12 mouse cellular contexts compared by ENCODE assay signal in the genomic region with DNA sequence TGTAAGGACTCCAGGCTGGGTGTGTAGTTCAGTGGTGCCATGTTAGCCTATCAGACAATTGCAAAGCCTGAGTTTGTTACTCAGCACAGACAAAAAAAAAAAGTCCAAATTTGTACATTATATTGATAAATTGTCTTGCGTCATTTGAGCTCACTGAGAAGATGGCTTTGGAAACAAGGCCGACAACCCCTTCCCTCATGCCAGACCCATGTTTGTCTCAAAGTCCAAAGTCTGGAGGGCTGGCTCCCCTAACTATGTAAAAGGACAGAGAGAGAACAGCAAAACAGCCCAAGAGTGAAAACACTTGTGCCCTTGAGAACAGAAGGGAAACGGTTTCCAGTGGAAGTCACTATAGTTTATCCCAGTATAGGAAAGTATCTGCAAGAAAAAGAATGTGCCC. TPM values are rescaled to one million over a fixed set of nuclear protein-coding genes. Genes with fewer than 3 reads are reported as not detected.
DNase-seq lines count a peak whose midpoint lies in the region; ATAC-seq and TF ChIP-seq lines count a peak whose summit lies in the region.
"Had no signal": no experiment of that assay in that cellular context is flagged by ENCODE, and none has a peak within 500 bp of the region (broad histone marks: within the 10 kb centered on the region; RNA-seq: fewer than 3 reads in every experiment).

No protein-coding gene starts in this region.

- 82% methylated on average over 3 of the region's 3 CpGs for WGBS in heart, embryonic 14.5 days
- WGBS in midbrain, embryonic 15.5 days = 87% methylated on average over 3 of the region's 3 CpGs
- 83% methylated on average over 3 of the region's 3 CpGs for WGBS in midbrain, postnatal 0 days
- 72% methylated on average over 3 of the region's 3 CpGs for WGBS in kidney, embryonic 16.5 days
- 91% methylated on average over 3 of the region's 3 CpGs for WGBS in neural tube, embryonic 15.5 days

- no peak for ATAC-seq in heart, embryonic 14.5 days (ENCODE audit: insufficient number of reproducible peaks, insufficient read depth, low FRiP score, low read depth)
- ATAC-seq in midbrain, embryonic 15.5 days (replicated peaks) = no peak
- no peak for ATAC-seq in midbrain, postnatal 0 days (ENCODE audit: low FRiP score)
- ATAC-seq in kidney, embryonic 16.5 days (ENCODE audit: low FRiP score, low TSS enrichment) = no peak
- ATAC-seq in neural tube, embryonic 15.5 days (ENCODE audit: low FRiP score) = no peak

- H3K36me3 ChIP-seq in heart, embryonic 14.5 days (ENCODE audit: control insufficient read depth, insufficient read depth, low read length) = peaks cover 47% of the 10 kb centered on the region
- H3K36me3 ChIP-seq in midbrain, embryonic 15.5 days (replicated peaks) = 0 out of 2 replicates have a peak, but pooled peaks cover 4% of the 10 kb centered on the region
- H3K36me3 ChIP-seq in midbrain, postnatal 0 days (ENCODE audit: insufficient read depth, low read length) = peaks cover 15% of the 10 kb centered on the region
- H3K36me3 ChIP-seq in kidney, embryonic 16.5 days (ENCODE audit: insufficient read depth, low read length) = peaks cover 10% of the 10 kb centered on the region; the same call in 1 of the 2 replicates
- H3K36me3 ChIP-seq in neural tube, embryonic 15.5 days = peaks cover 16% of the 10 kb centered on the region; the same call in 1 of the 2 replicates

- H3K4me3 ChIP-seq in heart, embryonic 14.5 days (ENCODE audit: control insufficient read depth in 1 of 2, insufficient read depth in 1 of 2, low read depth in 1 of 2, low read length in 2 of 2) = peak overlapping the region in 1 of 2 experiments; percentile 76; a peak in 2 of 4 replicates
- no peak overlapping the region for H3K4me3 ChIP-seq in midbrain, embryonic 15.5 days
- H3K4me3 ChIP-seq in midbrain, postnatal 0 days (ENCODE audit: low read depth, low read length) = no peak overlapping the region
- no peak overlapping the region for H3K4me3 ChIP-seq in kidney, embryonic 16.5 days (ENCODE audit: low read length)
- 0 out of 2 replicates have a peak overlapping the region, but pooled peaks have one; percentile 75 for H3K4me3 ChIP-seq in neural tube, embryonic 15.5 days (replicated peaks)

- peak overlapping the region; percentile 74 for H3K4me2 ChIP-seq in heart, embryonic 14.5 days (ENCODE audit: low read length)
- 0 out of 2 replicates have a peak overlapping the region, but pooled peaks have one; percentile 79 for H3K4me2 ChIP-seq in midbrain, embryonic 15.5 days
- no peak overlapping the region for H3K4me2 ChIP-seq in midbrain, postnatal 0 days (ENCODE audit: low read depth, low read length, poor library complexity, severe bottlenecking)
- peak overlapping the region; percentile 74; the same call in 1 of the 2 replicates for H3K4me2 ChIP-seq in kidney, embryonic 16.5 days (replicated peaks; ENCODE audit: low read depth, low read length)
- H3K4me2 ChIP-seq in neural tube, embryonic 15.5 days = peak overlapping the region; percentile 74

- H3K27me3 ChIP-seq in heart, embryonic 14.5 days (ENCODE audit: control insufficient read depth, insufficient read depth, low read length) = no peaks in the 10 kb centered on the region
- no peaks in the 10 kb centered on the region for H3K27me3 ChIP-seq in midbrain, embryonic 15.5 days (replicated peaks)
- H3K27me3 ChIP-seq in midbrain, postnatal 0 days (ENCODE audit: insufficient read depth, low read length) = no peaks in the 10 kb centered on the region
- H3K27me3 ChIP-seq in kidney, embryonic 16.5 days (ENCODE audit: insufficient read depth, low read length) = no peaks in the 10 kb centered on the region
- H3K27me3 ChIP-seq in neural tube, embryonic 15.5 days (replicated peaks) = no peaks in the 10 kb centered on the region

- no peak for TF ChIP-seq CTCF in midbrain, postnatal 0 days (IDR thresholded peaks at IDR 0.05)

- H3K9me3 ChIP-seq in heart, embryonic 14.5 days (ENCODE audit: control insufficient read depth, low read length) = no peaks in the 10 kb centered on the region
- H3K9me3 ChIP-seq in midbrain, embryonic 15.5 days = no peaks in the 10 kb centered on the region
- H3K9me3 ChIP-seq in midbrain, postnatal 0 days (ENCODE audit: low read length) = no peaks in the 10 kb centered on the region
- no peaks in the 10 kb centered on the region for H3K9me3 ChIP-seq in kidney, embryonic 16.5 days (ENCODE audit: low read length)
- H3K9me3 ChIP-seq in neural tube, embryonic 15.5 days (replicated peaks) = no peaks in the 10 kb centered on the region

- H3K4me1 ChIP-seq in heart, embryonic 14.5 days (ENCODE audit: control insufficient read depth in 2 of 2, insufficient read depth in 2 of 2, low read length in 2 of 2) = peaks cover 3 to 9% of the 10 kb centered on the region in 2 experiments; a peak in 2 of 4 replicates
- peaks cover 22% of the 10 kb centered on the region for H3K4me1 ChIP-seq in midbrain, embryonic 15.5 days
- H3K4me1 ChIP-seq in midbrain, postnatal 0 days (ENCODE audit: insufficient read depth, low read length) = 0 out of 2 replicates have a peak, but pooled peaks cover 4% of the 10 kb centered on the region
- H3K4me1 ChIP-seq in kidney, embryonic 16.5 days (ENCODE audit: insufficient read depth, low read length) = peaks cover 17% of the 10 kb centered on the region
- peaks cover 26% of the 10 kb centered on the region for H3K4me1 ChIP-seq in neural tube, embryonic 15.5 days

- H3K27ac ChIP-seq in heart, embryonic 14.5 days (replicated peaks in 1 of 2; ENCODE audit: control insufficient read depth in 1 of 2, insufficient read depth in 1 of 2, low read depth in 2 of 2, low read length in 2 of 2) = peak overlapping the region in 1 of 2 experiments; percentile 86; a peak in 2 of 4 replicates
- no peak overlapping the region for H3K27ac ChIP-seq in midbrain, embryonic 15.5 days
- no peak overlapping the region for H3K27ac ChIP-seq in midbrain, postnatal 0 days (ENCODE audit: low read depth, low read length)
- peak overlapping the region; percentile 31; the same call in 1 of the 2 replicates for H3K27ac ChIP-seq in kidney, embryonic 16.5 days (ENCODE audit: low read length)
- H3K27ac ChIP-seq in neural tube, embryonic 15.5 days (replicated peaks) = no peak overlapping the region

- H3K9ac ChIP-seq in heart, embryonic 14.5 days (ENCODE audit: low read length) = peak overlapping the region; percentile 80
- H3K9ac ChIP-seq in midbrain, embryonic 15.5 days = no peak overlapping the region
- no peak overlapping the region for H3K9ac ChIP-seq in midbrain, postnatal 0 days (replicated peaks; ENCODE audit: low read length, poor library complexity, severe bottlenecking)
- peak overlapping the region; percentile 28; the same call in 1 of the 2 replicates for H3K9ac ChIP-seq in kidney, embryonic 16.5 days (replicated peaks; ENCODE audit: low read length)
- H3K9ac ChIP-seq in neural tube, embryonic 15.5 days (replicated peaks) = no peak overlapping the region

- no peak for DNase-seq in heart, adult 18-20 months
- DNase-seq in midbrain, postnatal 0 days (ENCODE audit: low spot score) = no peak
- no peak for DNase-seq in adrenal gland, postnatal 36 days
- no peak for DNase-seq in urinary bladder, adult 2 months (ENCODE audit: low spot score)
- DNase-seq: adrenal gland, adult 2 months; cerebellum, postnatal 36 days; gastrocnemius, postnatal 10 days; right cerebral cortex, postnatal 25 days had no signal

RNA-seq across cellular contexts. Expression of gene Psmd13, which starts 1.3 kb away (rescaled TPM):
- polyA plus RNA-seq in heart, embryonic 14.5 days (2014; fragmentation: Nextera tagmentation; extraction: Ambion mirVana) = 55.4 and 120 TPM in 2 replicates
- 10 to 100 TPM; 76.5 to 84.0 TPM for total RNA-seq in heart, adult 18-20 months (2021)
- polyA plus RNA-seq in midbrain, embryonic 15.5 days (2015; fragmentation: Nextera tagmentation; extraction: Ambion mirVana) = 279 and 282 TPM in 2 replicates
- 107 and 136 TPM in 2 replicates for total RNA-seq in midbrain, postnatal 0 days (2014; rRNA removed)
- 245 and 265 TPM in 2 replicates for polyA plus RNA-seq in midbrain, postnatal 0 days (2015; fragmentation: Nextera tagmentation; extraction: Ambion mirVana)
- polyA plus RNA-seq in kidney, embryonic 16.5 days (2015; fragmentation: Nextera tagmentation; extraction: Ambion mirVana) = 242 and 246 TPM in 2 replicates
- 253 and 254 TPM in 2 replicates for polyA plus RNA-seq in neural tube, embryonic 15.5 days (2015; fragmentation: Nextera tagmentation; extraction: Ambion mirVana)
- 100 to 1,000 TPM; 118 to 127 TPM for total RNA-seq in adrenal gland, postnatal 36 days (2021)
- polyA plus RNA-seq in urinary bladder, adult 2 months (2012; rRNA removed) = 77.9 and 79.2 TPM in 2 replicates

RNA-seq across cellular contexts. Expression of gene Sirt3, which starts 1.7 kb away (rescaled TPM):
- 48.4 and 57.2 TPM in 2 replicates for polyA plus RNA-seq in heart, embryonic 14.5 days (2014; fragmentation: Nextera tagmentation; extraction: Ambion mirVana)
- 10 to 100 TPM; 61.9 to 69.3 TPM for total RNA-seq in heart, adult 18-20 months (2021)
- 54.0 and 55.5 TPM in 2 replicates for polyA plus RNA-seq in midbrain, embryonic 15.5 days (2015; fragmentation: Nextera tagmentation; extraction: Ambion mirVana)
- total RNA-seq in midbrain, postnatal 0 days (2014; rRNA removed) = 55.5 and 66.3 TPM in 2 replicates
- polyA plus RNA-seq in midbrain, postnatal 0 days (2015; fragmentation: Nextera tagmentation; extraction: Ambion mirVana) = 60.9 and 72.3 TPM in 2 replicates
- polyA plus RNA-seq in kidney, embryonic 16.5 days (2015; fragmentation: Nextera tagmentation; extraction: Ambion mirVana) = 41.5 and 42.6 TPM in 2 replicates
- polyA plus RNA-seq in neural tube, embryonic 15.5 days (2015; fragmentation: Nextera tagmentation; extraction: Ambion mirVana) = 61.9 and 67.8 TPM in 2 replicates
- 10 to 100 TPM; 31.3 to 33.8 TPM for total RNA-seq in adrenal gland, postnatal 36 days (2021)
- polyA plus RNA-seq in urinary bladder, adult 2 months (2012; rRNA removed) = 32.4 and 38.5 TPM in 2 replicates

RNA-seq across cellular contexts. Expression of gene Cox8b, which starts 19.8 kb away (rescaled TPM):
- polyA plus RNA-seq in heart, embryonic 14.5 days (2014; fragmentation: Nextera tagmentation; extraction: Ambion mirVana) = 375 and 378 TPM in 2 replicates
- total RNA-seq in heart, adult 18-20 months (2021) = 1,000 to 10,000 TPM; 3,201 to 3,214 TPM
- polyA plus RNA-seq in midbrain, embryonic 15.5 days (2015; fragmentation: Nextera tagmentation; extraction: Ambion mirVana) = not detected in 2 replicates
- total RNA-seq in midbrain, postnatal 0 days (2014; rRNA removed) = not detected in 2 replicates
- not detected in 2 replicates for polyA plus RNA-seq in midbrain, postnatal 0 days (2015; fragmentation: Nextera tagmentation; extraction: Ambion mirVana)
- polyA plus RNA-seq in kidney, embryonic 16.5 days (2015; fragmentation: Nextera tagmentation; extraction: Ambion mirVana) = 1.4 and 2.6 TPM in 2 replicates
- 1.5 and 4.8 TPM in 2 replicates for polyA plus RNA-seq in neural tube, embryonic 15.5 days (2015; fragmentation: Nextera tagmentation; extraction: Ambion mirVana)
- total RNA-seq in adrenal gland, postnatal 36 days (2021) = 1,000 to 10,000 TPM in 1 of 2 experiments, 100 to 1,000 TPM in 1; 964 to 1,065 TPM
- 3.9 and 4.4 TPM in 2 replicates for polyA plus RNA-seq in urinary bladder, adult 2 months (2012; rRNA removed)

RNA-seq across cellular contexts. Expression of gene Bet1l, which starts 23.0 kb away (rescaled TPM):
- polyA plus RNA-seq in heart, embryonic 14.5 days (2014; fragmentation: Nextera tagmentation; extraction: Ambion mirVana) = 35.0 and 39.5 TPM in 2 replicates
- total RNA-seq in heart, adult 18-20 months (2021) = 1 to 10 TPM; 9.2 TPM
- polyA plus RNA-seq in midbrain, embryonic 15.5 days (2015; fragmentation: Nextera tagmentation; extraction: Ambion mirVana) = 41.1 and 46.2 TPM in 2 replicates
- total RNA-seq in midbrain, postnatal 0 days (2014; rRNA removed) = 19.1 and 26.0 TPM in 2 replicates
- polyA plus RNA-seq in midbrain, postnatal 0 days (2015; fragmentation: Nextera tagmentation; extraction: Ambion mirVana) = 49.9 and 53.9 TPM in 2 replicates
- polyA plus RNA-seq in kidney, embryonic 16.5 days (2015; fragmentation: Nextera tagmentation; extraction: Ambion mirVana) = 41.7 and 42.1 TPM in 2 replicates
- 45.8 and 49.1 TPM in 2 replicates for polyA plus RNA-seq in neural tube, embryonic 15.5 days (2015; fragmentation: Nextera tagmentation; extraction: Ambion mirVana)
- 10 to 100 TPM; 30.5 to 41.4 TPM for total RNA-seq in adrenal gland, postnatal 36 days (2021)
- 35.9 and 46.2 TPM in 2 replicates for polyA plus RNA-seq in urinary bladder, adult 2 months (2012; rRNA removed)

RNA-seq across cellular contexts. Expression of gene Ric8a, which starts 23.7 kb away (rescaled TPM):
- 40.5 and 42.8 TPM in 2 replicates for polyA plus RNA-seq in heart, embryonic 14.5 days (2014; fragmentation: Nextera tagmentation; extraction: Ambion mirVana)
- total RNA-seq in heart, adult 18-20 months (2021) = 10 to 100 TPM; 18.4 to 21.2 TPM
- polyA plus RNA-seq in midbrain, embryonic 15.5 days (2015; fragmentation: Nextera tagmentation; extraction: Ambion mirVana) = 110 and 111 TPM in 2 replicates
- total RNA-seq in midbrain, postnatal 0 days (2014; rRNA removed) = 81.2 and 127 TPM in 2 replicates
- 91.8 and 98.1 TPM in 2 replicates for polyA plus RNA-seq in midbrain, postnatal 0 days (2015; fragmentation: Nextera tagmentation; extraction: Ambion mirVana)
- polyA plus RNA-seq in kidney, embryonic 16.5 days (2015; fragmentation: Nextera tagmentation; extraction: Ambion mirVana) = 69.7 and 73.6 TPM in 2 replicates
- 91.9 and 94.8 TPM in 2 replicates for polyA plus RNA-seq in neural tube, embryonic 15.5 days (2015; fragmentation: Nextera tagmentation; extraction: Ambion mirVana)
- total RNA-seq in adrenal gland, postnatal 36 days (2021) = 10 to 100 TPM; 52.7 to 60.4 TPM
- 74.7 and 77.1 TPM in 2 replicates for polyA plus RNA-seq in urinary bladder, adult 2 months (2012; rRNA removed)

Comparison
In these comparisons a context has a peak if more than half of its experiments do, and no peak if none do; other contexts are left out.
1. H3K9ac ChIP-seq: peak in heart, embryonic 14.5 days (single experiment) and kidney, embryonic 16.5 days (single experiment); none in midbrain, embryonic 15.5 days (single experiment), midbrain, postnatal 0 days (single experiment) and neural tube, embryonic 15.5 days (single experiment).
2. RNA of gene Cox8b, which starts 19.8 kb away (polyA plus RNA-seq): 375 to 378 TPM in heart, embryonic 14.5 days; 1.5 to 4.8 TPM in neural tube, embryonic 15.5 days, 3.9 to 4.4 TPM in urinary bladder, adult 2 months, 1.4 to 2.6 TPM in kidney, embryonic 16.5 days, not detected in midbrain, postnatal 0 days and not detected in midbrain, embryonic 15.5 days; every median in the first group is over 10 times any median in the second.